Comparison of ENCODE assay signal across 8 mouse cellular contexts in the genomic region with DNA sequence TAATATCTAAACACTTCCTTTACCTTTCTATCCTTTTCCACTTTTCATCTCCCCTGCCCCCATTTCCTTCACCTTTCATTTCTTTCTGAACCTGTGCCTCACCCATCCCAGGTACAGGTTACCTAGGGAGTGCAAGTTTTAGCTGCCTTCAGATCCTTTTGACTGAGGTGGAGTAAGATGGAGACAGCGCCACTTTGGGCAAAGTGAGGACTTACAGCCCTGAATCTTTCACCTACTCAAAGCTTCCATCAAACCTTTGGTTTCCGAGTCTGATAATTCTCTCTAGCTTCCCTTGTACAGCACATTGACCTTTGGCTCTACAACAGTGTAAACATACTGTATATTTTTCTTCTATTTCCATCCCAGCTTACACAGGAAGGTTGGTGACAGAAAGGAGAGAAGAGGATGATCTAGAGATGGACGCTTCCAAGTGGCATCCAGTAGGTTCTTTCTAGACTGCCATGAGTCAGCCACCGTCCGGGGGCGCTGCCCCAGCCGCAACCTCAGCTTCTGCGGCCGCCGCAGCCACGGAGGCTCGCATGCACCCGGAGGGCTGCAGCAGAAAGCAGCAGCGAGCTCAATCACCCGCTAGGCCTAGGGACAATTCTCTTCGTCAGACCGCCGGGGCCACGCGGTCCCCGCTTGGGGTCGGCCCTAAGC. TPM values are rescaled to one million over a fixed set of nuclear protein-coding genes. Genes with fewer than 3 reads are reported as not detected.
DNase-seq lines count a peak whose midpoint lies in the region; ATAC-seq lines count a peak whose summit lies in the region.

No protein-coding gene starts in this region.

- no peak for DNase-seq in kidney, adult 18-20 months
- peak; percentile 42 for DNase-seq in ZHBTc4 (ENCODE audit: low read depth, low spot score)
- peak; percentile 59 for DNase-seq in right cerebral cortex, postnatal 4 days
- no peak for DNase-seq in adrenal gland, adult 8-10 months
- DNase-seq in testis, postnatal 10 days (ENCODE audit: low spot score), result no peak

- peak; percentile 2; the same call in 1 of the 2 replicates for ATAC-seq in kidney, embryonic 14.5 days (ENCODE audit: low FRiP score, low TSS enrichment)
- ATAC-seq in forebrain, embryonic 12.5 days (ENCODE audit: low FRiP score), result peak; percentile 37
- ATAC-seq in limb, embryonic 15.5 days (ENCODE audit: insufficient number of reproducible peaks, low FRiP score, low TSS enrichment, low read depth), result no peak; the same call in 1 of the 2 replicates

- peaks cover 53% of the 10 kb centered on the region for H3K27me3 ChIP-seq in kidney, embryonic 14.5 days (ENCODE audit: control insufficient read depth, insufficient read depth, low read length)
- no peaks in the 10 kb centered on the region for H3K27me3 ChIP-seq in forebrain, embryonic 12.5 days
- H3K27me3 ChIP-seq in limb, embryonic 15.5 days, result peaks cover 61% of the 10 kb centered on the region

- H3K27ac ChIP-seq in kidney, embryonic 14.5 days (ENCODE audit: low read depth, low read length), result no peak overlapping the region
- peak overlapping the region; percentile 95 for H3K27ac ChIP-seq in forebrain, embryonic 12.5 days
- no peak overlapping the region for H3K27ac ChIP-seq in limb, embryonic 15.5 days

- no peaks in the 10 kb centered on the region for H3K36me3 ChIP-seq in kidney, embryonic 14.5 days (ENCODE audit: control insufficient read depth, insufficient read depth, low read length)
- peaks cover 4% of the 10 kb centered on the region; the same call in 1 of the 2 replicates for H3K36me3 ChIP-seq in forebrain, embryonic 12.5 days (replicated peaks)
- H3K36me3 ChIP-seq in limb, embryonic 15.5 days, result no peaks in the 10 kb centered on the region

- no peaks in the 10 kb centered on the region for H3K9me3 ChIP-seq in kidney, embryonic 14.5 days (ENCODE audit: control insufficient read depth, low read length)
- no peaks in the 10 kb centered on the region for H3K9me3 ChIP-seq in forebrain, embryonic 12.5 days
- H3K9me3 ChIP-seq in limb, embryonic 15.5 days, result no peaks in the 10 kb centered on the region

- peak overlapping the region; percentile 91 for H3K4me2 ChIP-seq in kidney, embryonic 14.5 days (replicated peaks; ENCODE audit: low read depth, low read length)
- peak overlapping the region; percentile 84 for H3K4me2 ChIP-seq in forebrain, embryonic 12.5 days
- peak overlapping the region; percentile 96 for H3K4me2 ChIP-seq in limb, embryonic 15.5 days

- no peak overlapping the region for H3K9ac ChIP-seq in kidney, embryonic 14.5 days (ENCODE audit: low read depth, low read length)
- peak overlapping the region; percentile 76 for H3K9ac ChIP-seq in forebrain, embryonic 12.5 days
- H3K9ac ChIP-seq in limb, embryonic 15.5 days, result no peak overlapping the region

- H3K4me1 ChIP-seq in kidney, embryonic 14.5 days (ENCODE audit: control insufficient read depth, insufficient read depth, low read length), result 0 out of 2 replicates have a peak, but pooled peaks cover 7% of the 10 kb centered on the region
- H3K4me1 ChIP-seq in forebrain, embryonic 12.5 days, result peaks cover 30% of the 10 kb centered on the region
- H3K4me1 ChIP-seq in limb, embryonic 15.5 days, result peaks cover 25% of the 10 kb centered on the region

- peak overlapping the region; percentile 46 for H3K4me3 ChIP-seq in kidney, embryonic 14.5 days (ENCODE audit: low read length)
- H3K4me3 ChIP-seq in forebrain, embryonic 12.5 days (replicated peaks), result peak overlapping the region; percentile 72
- peak overlapping the region; percentile 53 for H3K4me3 ChIP-seq in limb, embryonic 15.5 days

- WGBS in kidney, embryonic 14.5 days, result under 1% methylated on average over 22 of the region's 22 CpGs
- whole genome bisulfite sequencing in forebrain, embryonic 12.5 days, result under 1% methylated on average over 22 of the region's 22 CpGs
- 1% methylated on average over 22 of the region's 22 CpGs for WGBS in limb, embryonic 15.5 days

RNA-seq across cellular contexts. Expression of a gene that starts 2.7 kb away (rescaled TPM):
- 0.44 and 0.66 TPM in 2 replicates for polyA plus RNA-seq in kidney, embryonic 14.5 days (2014; fragmentation: Nextera tagmentation; extraction: Ambion mirVana)
- 67.4 and 71.0 TPM in 2 replicates for polyA plus RNA-seq in forebrain, embryonic 12.5 days (2016; fragmentation: Nextera tagmentation; extraction: Ambion mirVana)
- 0.69 and 1.3 TPM in 2 replicates for polyA plus RNA-seq in limb, embryonic 15.5 days (2015; fragmentation: Nextera tagmentation; extraction: Ambion mirVana)
- 10 to 100 TPM in 3 of 4 experiments, 1 to 10 TPM in 1; 8.3 to 15.9 (median 12.0) TPM for total RNA-seq in adrenal gland, adult 8-10 months (2022)

RNA-seq across cellular contexts. Expression of a gene that starts 52.4 kb away (rescaled TPM):
- not detected in 2 replicates for polyA plus RNA-seq in kidney, embryonic 14.5 days (2014; fragmentation: Nextera tagmentation; extraction: Ambion mirVana)
- polyA plus RNA-seq in forebrain, embryonic 12.5 days (2016; fragmentation: Nextera tagmentation; extraction: Ambion mirVana), result 7.6 and 8.5 TPM in 2 replicates
- polyA plus RNA-seq in limb, embryonic 15.5 days (2015; fragmentation: Nextera tagmentation; extraction: Ambion mirVana), result 0.34 and 0.51 TPM in 2 replicates
- total RNA-seq in adrenal gland, adult 8-10 months (2022), result 1 to 10 TPM in 3 of 4 experiments, not detected in 1; 1.9 to 3.9 (median 2.5) TPM

Comparison
In these comparisons a context has a peak if more than half of its experiments do, and no peak if none do; other contexts are left out.
1. DNase-seq: peak in ZHBTc4 (single experiment) and right cerebral cortex, postnatal 4 days (single experiment); none in kidney, adult 18-20 months (single experiment), adrenal gland, adult 8-10 months (single experiment) and testis, postnatal 10 days (single experiment).
2. RNA of a gene that starts 2.7 kb away (polyA plus RNA-seq): 67.4 to 71.0 TPM in forebrain, embryonic 12.5 days; 0.69 to 1.3 TPM in limb, embryonic 15.5 days and 0.44 to 0.66 TPM in kidney, embryonic 14.5 days; every median in the first group is over 10 times any median in the second.
3. Peak in every context shown above with its lines, with median percentiles within 50 percentile points of each other: H3K4me2 ChIP-seq and H3K4me3 ChIP-seq.